Mouse (Mus musculus) midbrain, postnatal 0 days (tissue): ENCODE measurements around the gene Crim1. TPM values are rescaled to one million over a fixed set of nuclear protein-coding genes. Genes with fewer than 3 reads are reported as not detected.

Experiments used
- ATAC-seq: fragments of 200-750 bp; cut with Nextera tagmentation; 2 replicates; pipeline ENCODE4 v1.8.0; 2017; ENCODE audit warnings: moderate number of reproducible peaks, mild to moderate bottlenecking, moderate TSS enrichment, moderate library complexity; ENCODE audit not compliant: low FRiP score
- DNase-seq: peaks from one replicate; pipeline ENCODE4 v3.0.0-alpha.2; 2015; ENCODE audit warnings: low spot score
- H3K27ac ChIP-seq: fragments of 300-500 bp; sonication (generic); 2 replicates; pipeline ENCODE4 v1.5.1; 2014; ENCODE audit warnings: low read depth, mild to moderate bottlenecking, low read length, mixed read lengths
- H3K27me3 ChIP-seq: fragments of 300-500 bp; sonication (generic); 2 replicates; pipeline ENCODE4 v1.6.1; 2014; ENCODE audit warnings: low read length, control low read depth, mixed read lengths; ENCODE audit not compliant: insufficient read depth
- H3K36me3 ChIP-seq: fragments of 300-500 bp; sonication (generic); 2 replicates; pipeline ENCODE4 v1.6.1; 2014; ENCODE audit warnings: low read length, control low read depth, mixed read lengths; ENCODE audit not compliant: insufficient read depth
- H3K4me1 ChIP-seq: fragments of 300-500 bp; sonication (generic); 2 replicates; pipeline ENCODE4 v1.6.1; 2014; ENCODE audit warnings: mild to moderate bottlenecking, control low read depth, antibody characterized with exemption, low read length, mixed read lengths; ENCODE audit not compliant: insufficient read depth
- H3K4me2 ChIP-seq: fragments of 300-500 bp; sonication (generic); 2 replicates; pipeline ENCODE4 v1.6.1; 2014; ENCODE audit warnings: low read depth, mild to moderate bottlenecking, low read length, mixed read lengths; ENCODE audit not compliant: poor library complexity, severe bottlenecking
- H3K4me3 ChIP-seq: fragments of 300-500 bp; sonication (generic); 2 replicates; pipeline ENCODE4 v1.5.1; 2014; ENCODE audit warnings: low read depth, mild to moderate bottlenecking, low read length, moderate library complexity
- H3K9ac ChIP-seq: fragments of 300-500 bp; sonication (generic); replicated peaks from 2 replicates; pipeline ENCODE4 v1.6.1; 2014; ENCODE audit warnings: mild to moderate bottlenecking, low read length, moderate library complexity, mixed read lengths; ENCODE audit not compliant: poor library complexity, severe bottlenecking
- H3K9me3 ChIP-seq: fragments of 300-500 bp; sonication (generic); 2 replicates; pipeline ENCODE4 v1.6.1; 2016; ENCODE audit warnings: low read length, control low read depth
- CTCF ChIP-seq: IDR thresholded peaks from 2 replicates; pipeline ENCODE4 v1.5.1; 2016; ENCODE audit warnings: antibody characterized with exemption, mild to moderate bottlenecking
- WGBS: fragments of 180-500 bp; shearing (Covaris S2); extraction: QIAGEN DNeasy Blood & Tissue Kit; methylation state at CpG from one replicate; pipeline ENCODE4 v1.1.7; 2014; 5-methylcytosine and 5-hydroxymethylcytosine counted together
- polyA plus RNA-seq: library from polyadenylated mRNA; unstranded; fragments of >200 nt; fragmentation: Nextera tagmentation; extraction: Ambion mirVana; gene quantifications from 2 replicates; pipeline ENCODE4 v1.2.1, GENCODE M21; 2015
- total RNA-seq: library from RNA; depleted of rRNA; stranded (reverse); fragments of >200 nt; gene quantifications from 2 replicates; pipeline ENCODE4 v1.2.3, GENCODE M21; 2014

The Crim1 gene
- total and polyA plus RNA-seq, 2 experiments from 2014 or later, result 16.5 to 119 TPM

- Histone ChIP-seq H3K36me3 (no peaks in the 10 kb centered on the region), H3K4me2 (no peak overlapping the region), H3K4me1 (no peaks in the 10 kb centered on the region), H3K9me3 (no peaks in the 10 kb centered on the region), H3K4me3 (no peak overlapping the region), H3K9ac (no peak overlapping the region), H3K27ac (no peak overlapping the region), H3K27me3 (no peaks in the 10 kb centered on the region)
- no peak for TF ChIP-seq CTCF
- WGBS, result 93% methylated on average over 4 of the region's 4 CpGs
- DNase-seq (no peak), ATAC-seq (no peak)
Measured at GRCm38 (mm10) chr17:78327187-78327586, 127.1 kb downstream of the Crim1 start.

DNA sequence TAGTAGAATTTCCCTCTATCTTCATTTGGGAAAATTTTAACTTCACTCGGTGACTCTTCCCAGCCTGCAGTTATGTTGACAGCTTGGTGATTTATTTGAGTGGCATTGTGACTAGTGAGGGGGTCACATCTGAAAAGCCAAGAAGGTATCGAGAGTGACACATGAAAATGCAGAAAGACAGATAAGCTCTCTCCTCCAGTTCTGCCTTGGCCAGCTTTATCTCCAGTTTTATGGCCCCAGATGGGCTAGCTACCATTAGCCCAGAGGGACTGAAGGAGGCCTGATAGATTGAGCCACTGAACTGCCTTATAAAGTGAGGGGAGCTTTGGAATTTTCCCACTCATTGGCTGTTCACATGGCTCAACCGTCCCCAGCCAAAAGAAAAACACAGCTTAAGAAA, 128.2 kb downstream of the Crim1 start:
- no peak for ATAC-seq
- Histone ChIP-seq H3K4me1 (no peaks in the 10 kb centered on the region), H3K27me3 (no peaks in the 10 kb centered on the region), H3K9ac (no peak overlapping the region), H3K4me3 (no peak overlapping the region), H3K4me2 (no peak overlapping the region), H3K9me3 (no peaks in the 10 kb centered on the region), H3K36me3 (no peaks in the 10 kb centered on the region), H3K27ac (no peak overlapping the region)
- TF ChIP-seq CTCF, result no peak
- WGBS, result 65% methylated on average over 3 of the region's 3 CpGs
- no peak for DNase-seq

DNA sequence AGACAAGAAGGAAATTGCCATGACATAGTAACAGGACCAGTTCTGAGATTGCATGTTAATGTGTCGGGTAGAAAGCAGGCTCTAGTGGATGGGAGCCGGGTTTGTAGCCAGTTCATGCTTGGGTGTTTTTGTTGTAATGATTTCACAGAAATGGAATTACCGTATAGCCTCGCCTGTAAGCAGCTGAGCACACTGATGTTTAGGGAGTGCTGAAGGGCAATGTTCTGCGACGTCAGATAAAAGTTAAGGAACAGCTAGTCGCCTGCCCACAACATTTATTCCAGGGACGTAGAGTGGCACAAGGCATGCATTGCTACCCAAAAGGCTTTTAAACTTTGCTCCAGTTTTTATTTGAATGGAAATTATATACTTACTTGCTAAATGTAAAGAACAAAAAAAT, 131.4 kb downstream of the Crim1 start:
- no peaks in the 10 kb centered on the region for H3K4me1 ChIP-seq
- no peak overlapping the region for H3K4me2 ChIP-seq
- no peak overlapping the region for H3K27ac ChIP-seq
- H3K36me3 ChIP-seq, result no peaks in the 10 kb centered on the region
- no peak overlapping the region for H3K9ac ChIP-seq
- H3K4me3 ChIP-seq, result no peak overlapping the region
- TF ChIP-seq CTCF, result no peak
- DNase-seq (no peak), ATAC-seq (no peak)
- no peaks in the 10 kb centered on the region for H3K9me3 ChIP-seq
- 75% methylated on average over 8 of the region's 8 CpGs for WGBS
- H3K27me3 ChIP-seq, result no peaks in the 10 kb centered on the region

- H3K4me1 ChIP-seq, result no peaks in the 10 kb centered on the region
- ATAC-seq (no peak), DNase-seq (no peak)
- H3K27me3 ChIP-seq, result no peaks in the 10 kb centered on the region
- WGBS, result 96% methylated on average over 10 of the region's 10 CpGs
- no peak overlapping the region for H3K9ac ChIP-seq
- no peak overlapping the region for H3K27ac ChIP-seq
- no peak overlapping the region for H3K4me2 ChIP-seq
- H3K36me3 ChIP-seq, result no peaks in the 10 kb centered on the region
- no peak for TF ChIP-seq CTCF
- H3K9me3 ChIP-seq, result no peaks in the 10 kb centered on the region
- no peak overlapping the region for H3K4me3 ChIP-seq
Measured at GRCm38 (mm10) chr17:78333275-78333674, 133.2 kb downstream of the Crim1 start.

GRCm38 (mm10) chr17:78335250-78335649, 135.2 kb downstream of the Crim1 start:
- no peak for TF ChIP-seq CTCF
- H3K4me3 ChIP-seq, result no peak overlapping the region
- H3K4me1 ChIP-seq, result no peaks in the 10 kb centered on the region
- no peak overlapping the region for H3K4me2 ChIP-seq
- ATAC-seq (no peak), DNase-seq (no peak)
- H3K27ac ChIP-seq, result no peak overlapping the region
- no peaks in the 10 kb centered on the region for H3K27me3 ChIP-seq
- 75% methylated on average over 8 of the region's 8 CpGs for WGBS
- H3K36me3 ChIP-seq, result no peaks in the 10 kb centered on the region
- H3K9ac ChIP-seq, result no peak overlapping the region
- H3K9me3 ChIP-seq, result no peaks in the 10 kb centered on the region

GRCm38 (mm10) chr17:78343688-78344087, 143.6 kb downstream of the Crim1 start:
- Histone ChIP-seq H3K4me3 (no peak overlapping the region), H3K27me3 (no peaks in the 10 kb centered on the region), H3K4me1 (no peaks in the 10 kb centered on the region), H3K36me3 (0 out of 2 replicates have a peak, but pooled peaks cover 3% of the 10 kb centered on the region), H3K4me2 (no peak overlapping the region), H3K27ac (no peak overlapping the region), H3K9ac (no peak overlapping the region), H3K9me3 (no peaks in the 10 kb centered on the region)
- no peak for TF ChIP-seq CTCF
- no peak for DNase-seq
- 93% methylated on average over 3 of the region's 3 CpGs for WGBS
- no peak for ATAC-seq
